Mouse (Mus musculus): ENCODE measurements around the gene Vwa5b2. TPM values are rescaled to one million over a fixed set of nuclear protein-coding genes. Genes with fewer than 3 reads are reported as not detected.

Vwa5b2 gene
- polyA plus RNA-seq (2015; fragmentation: Nextera tagmentation; extraction: Ambion mirVana): 0.83 and 0.91 TPM in 2 replicates

DNA sequence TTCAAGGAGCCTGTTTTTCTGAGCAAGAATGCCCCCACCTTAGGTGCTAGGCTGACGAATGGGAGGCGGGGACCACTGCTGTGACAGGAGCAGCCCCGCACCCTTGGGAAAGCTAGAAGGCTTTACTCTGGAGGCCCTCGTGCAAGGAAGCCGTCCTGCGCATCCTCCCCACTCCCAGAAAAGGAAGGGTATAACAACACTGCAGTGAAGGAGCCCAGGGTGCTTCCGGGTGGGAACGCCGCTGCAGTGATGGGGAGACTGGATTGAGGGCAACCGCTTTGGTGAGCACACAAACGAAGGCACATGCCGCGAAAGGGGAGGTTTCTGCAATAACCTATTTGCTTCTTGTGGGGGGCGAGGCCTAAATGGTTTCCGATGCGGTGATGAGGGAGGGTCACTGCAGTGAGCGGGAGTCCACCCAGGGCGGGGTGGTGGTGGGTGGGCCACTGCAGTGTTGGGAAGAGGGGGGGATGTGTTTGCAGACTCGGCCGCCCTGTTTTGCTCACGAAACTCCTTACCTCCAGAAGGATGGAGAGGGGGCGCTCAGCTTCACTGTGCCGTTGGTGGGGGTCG lies at the start of gene Vwa5b2:
Vwa5b2 (plus strand) TSS at position 106 of the 573 bp plus-strand sequence.
- Histone ChIP-seq H3K36me3 (ENCODE audit: control insufficient read depth, insufficient read depth) (no peaks in the 10 kb centered on the region), H3K27me3 (ENCODE audit: control insufficient read depth, insufficient read depth, low read depth, low read length) (peaks cover 66% of the 10 kb centered on the region), H3K4me1 (ENCODE audit: control insufficient read depth, low read depth, low read length) (peaks cover 22% of the 10 kb centered on the region), H3K4me3 (ENCODE audit: low read depth, low read length) (peak within 1 kb of the TSS; percentile 50), H3K9ac (ENCODE audit: low read depth, low read length) (peak within 1 kb of the TSS; percentile 24; the same call in 1 of the 2 replicates), H3K4me2 (ENCODE audit: low read depth, low read length) (peak within 1 kb of the TSS; percentile 60), H3K9me3 (replicated peaks; ENCODE audit: control insufficient read depth, low read length) (no peaks in the 10 kb centered on the region), H3K27ac (ENCODE audit: low read length) (no peak within 1 kb of the TSS)
- no peak for ATAC-seq (ENCODE audit: low read depth)
- WGBS (ENCODE audit: insufficient replicate concordance): 3% methylated on average over 24 of the region's 24 CpGs

DNA sequence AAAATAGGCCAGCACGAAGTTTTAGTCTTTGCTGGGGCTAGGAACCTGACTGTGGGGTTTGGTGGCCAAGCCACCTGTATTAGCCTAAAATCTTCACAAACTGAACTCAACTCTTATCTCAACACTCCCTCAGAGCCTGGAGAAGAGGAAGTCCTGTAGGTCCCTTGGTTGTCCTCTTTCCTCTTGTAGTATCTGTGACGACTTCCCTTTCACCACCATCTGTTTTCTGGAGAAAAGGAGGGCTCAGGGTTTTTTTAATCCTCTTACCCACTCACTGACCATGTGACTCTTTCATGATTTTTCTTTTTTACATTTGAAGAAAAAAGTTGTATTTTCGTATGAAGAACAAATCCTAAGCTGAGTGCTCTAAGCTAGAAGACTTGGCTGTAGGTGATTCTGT lies 49.6 kb upstream of the Vwa5b2 start:
- Histone ChIP-seq H3K4me1 (ENCODE audit: control insufficient read depth, low read depth, low read length) (peaks cover 26% of the 10 kb centered on the region), H3K4me3 (ENCODE audit: low read depth, low read length) (no peak overlapping the region), H3K4me2 (ENCODE audit: low read depth, low read length) (no peak overlapping the region), H3K36me3 (ENCODE audit: control insufficient read depth, insufficient read depth) (peaks cover 62% of the 10 kb centered on the region), H3K9ac (ENCODE audit: low read depth, low read length) (no peak overlapping the region), H3K27ac (ENCODE audit: low read length) (no peak overlapping the region), H3K9me3 (replicated peaks; ENCODE audit: control insufficient read depth, low read length) (no peaks in the 10 kb centered on the region), H3K27me3 (ENCODE audit: control insufficient read depth, insufficient read depth, low read depth, low read length) (no peaks in the 10 kb centered on the region)
- no peak for ATAC-seq (ENCODE audit: low read depth)
- 42% methylated on average over 3 of the region's 3 CpGs for WGBS (ENCODE audit: insufficient replicate concordance)

DNA sequence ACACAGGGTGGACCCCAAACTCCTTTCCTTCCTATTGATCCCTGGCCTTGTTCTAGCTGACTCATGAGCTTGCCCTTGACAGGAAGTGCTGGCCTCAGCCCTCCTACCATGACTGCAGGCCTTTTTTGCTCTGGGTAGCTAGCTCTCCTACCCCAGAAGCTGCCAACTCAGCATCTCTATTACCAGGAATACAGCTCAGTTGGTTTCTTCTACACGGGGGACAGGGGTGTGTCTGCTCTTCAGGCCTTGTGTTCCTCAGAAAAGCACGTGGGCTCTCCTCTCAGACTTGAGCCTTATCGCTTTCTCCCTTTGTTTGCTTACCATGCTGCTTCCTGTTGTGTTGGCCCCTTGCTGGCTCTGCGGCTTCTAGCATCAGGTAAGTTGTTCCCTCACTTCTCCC lies 48.8 kb upstream of the Vwa5b2 start:
- WGBS (ENCODE audit: insufficient replicate concordance): 39% methylated on average over 4 of the region's 4 CpGs
- no peak overlapping the region for H3K4me2 ChIP-seq (ENCODE audit: low read depth, low read length)

DNA sequence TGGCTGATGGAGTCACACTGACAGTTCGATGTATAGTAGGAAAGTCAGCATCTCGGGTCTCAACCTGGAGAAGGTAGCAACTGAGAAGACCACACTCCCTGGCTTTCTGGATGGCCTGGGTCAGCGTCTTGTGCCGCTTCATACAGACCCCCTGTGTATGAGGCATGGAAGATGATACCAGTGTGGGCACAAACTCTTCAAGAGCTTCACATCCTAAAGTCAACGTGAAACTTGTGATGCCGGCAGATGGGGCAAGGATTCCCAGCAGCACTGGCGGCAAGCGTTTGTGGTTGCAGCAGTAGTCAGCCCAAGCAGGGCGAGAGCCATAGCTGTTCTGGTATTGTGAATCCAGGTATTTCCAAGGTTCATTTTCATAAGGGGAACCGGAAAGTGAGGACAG lies 43.6 kb upstream of the Vwa5b2 start:
- WGBS (ENCODE audit: insufficient replicate concordance): 88% methylated on average over 10 of the region's 10 CpGs
- H3K36me3 ChIP-seq (ENCODE audit: control insufficient read depth, insufficient read depth): peaks cover 42% of the 10 kb centered on the region
- ATAC-seq (ENCODE audit: low read depth): no peak
- H3K9me3 ChIP-seq (replicated peaks; ENCODE audit: control insufficient read depth, low read length): no peaks in the 10 kb centered on the region
- H3K4me3 ChIP-seq (ENCODE audit: low read depth, low read length): no peak overlapping the region
- no peak overlapping the region for H3K27ac ChIP-seq (ENCODE audit: low read length)
- H3K4me1 ChIP-seq (ENCODE audit: control insufficient read depth, low read depth, low read length): peaks cover 21% of the 10 kb centered on the region
- no peaks in the 10 kb centered on the region for H3K27me3 ChIP-seq (ENCODE audit: control insufficient read depth, insufficient read depth, low read depth, low read length)
- no peak overlapping the region for H3K9ac ChIP-seq (ENCODE audit: low read depth, low read length)
- no peak overlapping the region for H3K4me2 ChIP-seq (ENCODE audit: low read depth, low read length)

More for the DNA sequence above, 48.8 kb upstream of the Vwa5b2 start:
- Histone ChIP-seq H3K27me3 (ENCODE audit: control insufficient read depth, insufficient read depth, low read depth, low read length) (no peaks in the 10 kb centered on the region), H3K4me3 (ENCODE audit: low read depth, low read length) (no peak overlapping the region), H3K4me1 (ENCODE audit: control insufficient read depth, low read depth, low read length) (peaks cover 26% of the 10 kb centered on the region), H3K27ac (ENCODE audit: low read length) (no peak overlapping the region), H3K9ac (ENCODE audit: low read depth, low read length) (no peak overlapping the region), H3K36me3 (ENCODE audit: control insufficient read depth, insufficient read depth) (peaks cover 68% of the 10 kb centered on the region), H3K9me3 (replicated peaks; ENCODE audit: control insufficient read depth, low read length) (no peaks in the 10 kb centered on the region)
- no peak for ATAC-seq (ENCODE audit: low read depth)

DNA sequence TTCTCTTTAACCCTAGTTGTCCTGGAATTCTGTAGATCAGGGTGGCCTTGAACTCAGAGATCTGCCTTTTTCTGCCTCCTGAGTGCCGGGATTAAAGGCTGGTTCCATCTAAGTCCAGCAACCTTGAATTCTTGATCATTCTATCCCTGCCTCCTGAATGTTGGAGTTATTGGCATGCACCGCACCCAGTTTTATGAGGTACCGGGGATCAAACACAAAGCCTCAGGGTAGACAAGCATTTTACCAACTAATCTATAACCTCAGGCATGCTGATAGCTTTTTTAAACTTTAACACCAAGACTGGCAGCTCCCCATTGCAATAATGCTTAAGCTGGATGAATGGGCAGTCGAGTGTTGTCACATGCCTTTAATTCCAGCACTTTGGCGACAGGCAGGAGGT lies 41.8 kb upstream of the Vwa5b2 start:
- ATAC-seq (ENCODE audit: low read depth): no peak
- Histone ChIP-seq H3K36me3 (ENCODE audit: control insufficient read depth, insufficient read depth) (peaks cover 41% of the 10 kb centered on the region), H3K9ac (ENCODE audit: low read depth, low read length) (peak overlapping the region; percentile 81), H3K27me3 (ENCODE audit: control insufficient read depth, insufficient read depth, low read depth, low read length) (no peaks in the 10 kb centered on the region), H3K4me2 (ENCODE audit: low read depth, low read length) (peak overlapping the region; percentile 90), H3K27ac (ENCODE audit: low read length) (peak overlapping the region; percentile 87), H3K9me3 (replicated peaks; ENCODE audit: control insufficient read depth, low read length) (no peaks in the 10 kb centered on the region), H3K4me1 (ENCODE audit: control insufficient read depth, low read depth, low read length) (peaks cover 21% of the 10 kb centered on the region), H3K4me3 (ENCODE audit: low read depth, low read length) (peak overlapping the region; percentile 87)
- WGBS (ENCODE audit: insufficient replicate concordance): 58% methylated on average over 5 of the region's 5 CpGs

DNA sequence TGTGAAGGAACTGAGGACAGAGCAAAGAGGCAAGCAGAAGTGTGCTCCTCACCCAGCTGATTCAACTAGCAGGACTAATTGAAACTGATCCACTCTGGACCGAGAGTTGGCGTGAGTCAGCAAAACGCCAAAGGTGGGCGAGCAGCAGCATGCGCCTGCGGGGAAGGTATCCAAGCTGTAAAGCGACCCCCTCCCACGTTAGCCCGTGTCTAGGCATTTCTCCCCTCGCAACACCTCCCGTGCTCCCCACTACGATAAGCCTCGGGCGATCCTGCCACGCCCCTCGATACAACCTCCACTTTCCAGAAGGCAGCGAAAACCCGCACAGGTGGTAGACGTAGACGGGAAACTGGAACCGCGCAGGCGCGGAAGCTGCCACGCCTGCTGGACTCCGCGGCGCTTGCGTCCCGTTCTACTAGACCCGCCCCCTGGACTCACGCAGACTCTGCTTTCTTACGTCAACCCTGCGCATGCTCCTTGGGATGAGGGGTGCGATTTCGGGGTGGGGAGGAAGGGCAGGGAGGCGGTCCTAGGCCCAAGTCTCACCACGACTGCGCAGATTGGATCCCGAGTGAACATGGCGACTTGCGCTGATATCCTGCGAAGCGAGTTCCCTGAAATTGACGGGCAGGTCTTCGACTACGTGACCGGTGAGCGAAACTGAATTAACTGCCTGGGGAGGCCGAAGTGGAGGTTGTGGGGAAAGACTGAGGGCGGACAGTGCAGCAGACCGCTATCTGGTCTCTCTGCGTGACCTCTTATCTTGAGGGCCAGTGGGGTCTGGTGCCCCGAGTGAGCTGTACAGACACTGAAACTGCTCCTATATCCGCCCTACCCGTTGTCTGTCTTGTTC lies 40.9 kb upstream of the Vwa5b2 start, which contains the start of gene Abcf3:
Abcf3 (plus strand) TSS at position 482 of the 853 bp plus-strand sequence.
- Histone ChIP-seq H3K9ac (ENCODE audit: low read depth, low read length) (peak within 1 kb of the TSS; percentile 81), H3K4me3 (ENCODE audit: low read depth, low read length) (peak within 1 kb of the TSS; percentile 87), H3K4me2 (ENCODE audit: low read depth, low read length) (peak within 1 kb of the TSS; percentile 90), H3K9me3 (replicated peaks; ENCODE audit: control insufficient read depth, low read length) (no peaks in the 10 kb centered on the region), H3K27me3 (ENCODE audit: control insufficient read depth, insufficient read depth, low read depth, low read length) (no peaks in the 10 kb centered on the region), H3K36me3 (ENCODE audit: control insufficient read depth, insufficient read depth) (peaks cover 36% of the 10 kb centered on the region), H3K4me1 (ENCODE audit: control insufficient read depth, low read depth, low read length) (peaks cover 21% of the 10 kb centered on the region), H3K27ac (ENCODE audit: low read length) (peak within 1 kb of the TSS; percentile 87)
- ATAC-seq (ENCODE audit: low read depth): peak; percentile 99
- 0% methylated on average over 56 of the region's 56 CpGs for WGBS (ENCODE audit: insufficient replicate concordance)

DNA sequence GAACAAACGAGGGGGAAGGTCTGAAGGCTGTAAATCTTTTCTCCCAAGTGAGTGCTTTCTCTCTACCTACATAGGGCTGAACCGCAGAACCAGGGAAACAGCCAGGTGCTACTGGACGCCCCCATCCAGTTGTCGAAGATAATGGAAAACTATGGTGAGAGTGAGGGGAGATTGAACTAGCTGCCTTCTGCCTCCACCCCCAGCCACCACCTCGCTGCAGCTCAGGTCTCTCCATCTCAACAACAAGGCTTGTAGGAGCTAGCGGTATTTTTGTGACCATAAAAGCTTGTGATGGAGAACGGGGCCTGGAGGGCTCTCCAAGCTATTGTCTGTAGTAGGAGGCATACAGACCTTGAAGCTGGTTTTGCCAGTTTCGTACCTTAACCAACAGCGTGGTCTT lies 40.1 kb upstream of the Vwa5b2 start:
- Histone ChIP-seq H3K4me1 (ENCODE audit: control insufficient read depth, low read depth, low read length) (peaks cover 21% of the 10 kb centered on the region), H3K27me3 (ENCODE audit: control insufficient read depth, insufficient read depth, low read depth, low read length) (no peaks in the 10 kb centered on the region), H3K9ac (ENCODE audit: low read depth, low read length) (peak overlapping the region; percentile 79), H3K4me2 (ENCODE audit: low read depth, low read length) (peak overlapping the region; percentile 86), H3K9me3 (replicated peaks; ENCODE audit: control insufficient read depth, low read length) (no peaks in the 10 kb centered on the region), H3K27ac (ENCODE audit: low read length) (peak overlapping the region; percentile 72), H3K36me3 (ENCODE audit: control insufficient read depth, insufficient read depth) (peaks cover 31% of the 10 kb centered on the region), H3K4me3 (ENCODE audit: low read depth, low read length) (peak overlapping the region; percentile 87)
- ATAC-seq (ENCODE audit: low read depth): no peak
- WGBS (ENCODE audit: insufficient replicate concordance): 46% methylated on average over 9 of the region's 9 CpGs

DNA sequence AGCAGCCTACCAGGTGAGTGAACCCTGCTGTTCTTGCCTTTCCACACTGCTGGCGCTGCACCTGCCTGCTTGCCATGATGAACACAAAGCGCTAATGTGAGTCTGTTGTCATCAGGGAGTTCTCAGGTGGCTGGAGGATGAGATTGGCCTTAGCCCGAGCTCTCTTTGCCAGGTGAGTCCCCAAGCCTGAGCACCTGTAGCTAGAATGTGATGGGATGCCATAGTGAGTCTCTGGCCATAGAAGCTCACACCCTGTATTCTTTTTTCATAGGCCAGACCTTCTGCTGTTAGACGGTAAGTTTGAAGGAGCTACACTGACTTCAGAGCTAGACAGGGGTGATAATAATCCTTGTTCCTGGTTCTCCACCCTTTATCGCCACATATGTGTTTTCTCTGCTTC lies 37.6 kb upstream of the Vwa5b2 start:
- H3K4me1 ChIP-seq (ENCODE audit: control insufficient read depth, low read depth, low read length): peaks cover 21% of the 10 kb centered on the region
- 81% methylated on average over 5 of the region's 5 CpGs for WGBS (ENCODE audit: insufficient replicate concordance)
- no peaks in the 10 kb centered on the region for H3K9me3 ChIP-seq (replicated peaks; ENCODE audit: control insufficient read depth, low read length)
- no peak overlapping the region for H3K4me2 ChIP-seq (ENCODE audit: low read depth, low read length)
- peaks cover 32% of the 10 kb centered on the region for H3K36me3 ChIP-seq (ENCODE audit: control insufficient read depth, insufficient read depth)
- H3K27me3 ChIP-seq (ENCODE audit: control insufficient read depth, insufficient read depth, low read depth, low read length): no peaks in the 10 kb centered on the region
- H3K9ac ChIP-seq (ENCODE audit: low read depth, low read length): no peak overlapping the region
- no peak for ATAC-seq (ENCODE audit: low read depth)
- no peak overlapping the region for H3K27ac ChIP-seq (ENCODE audit: low read length)
- H3K4me3 ChIP-seq (ENCODE audit: low read depth, low read length): no peak overlapping the region

DNA sequence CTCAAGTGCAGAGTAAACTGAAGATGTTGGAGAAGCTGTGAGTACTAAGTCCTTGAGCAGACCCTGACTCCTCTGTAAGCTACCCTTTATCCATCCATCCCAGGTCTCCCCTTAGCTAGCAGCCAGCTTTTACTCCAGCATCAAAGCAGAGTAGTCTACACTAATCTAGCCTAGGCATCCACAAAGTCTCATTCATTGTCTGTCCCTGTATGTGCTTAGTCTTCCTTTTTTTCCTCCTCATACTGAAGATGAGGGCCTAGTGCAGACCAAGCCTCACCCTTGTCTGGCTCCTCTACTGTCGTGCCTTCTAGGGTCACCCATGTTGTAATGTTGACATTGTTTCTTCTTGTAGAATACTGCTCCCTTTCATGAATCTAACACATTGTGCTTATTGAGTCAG lies 36.7 kb upstream of the Vwa5b2 start:
- peaks cover 15% of the 10 kb centered on the region for H3K4me1 ChIP-seq (ENCODE audit: control insufficient read depth, low read depth, low read length)
- H3K9ac ChIP-seq (ENCODE audit: low read depth, low read length): no peak overlapping the region
- H3K9me3 ChIP-seq (replicated peaks; ENCODE audit: control insufficient read depth, low read length): no peaks in the 10 kb centered on the region
- no peaks in the 10 kb centered on the region for H3K27me3 ChIP-seq (ENCODE audit: control insufficient read depth, insufficient read depth, low read depth, low read length)
- H3K36me3 ChIP-seq (ENCODE audit: control insufficient read depth, insufficient read depth): peaks cover 32% of the 10 kb centered on the region
- WGBS (ENCODE audit: insufficient replicate concordance): 76% methylated on average over 1 of the region's 1 CpGs
- H3K4me2 ChIP-seq (ENCODE audit: low read depth, low read length): no peak overlapping the region
- no peak for ATAC-seq (ENCODE audit: low read depth)
- H3K27ac ChIP-seq (ENCODE audit: low read length): no peak overlapping the region
- H3K4me3 ChIP-seq (ENCODE audit: low read depth, low read length): no peak overlapping the region
